Mouse (Mus musculus) CH12.LX (cell line): ENCODE data around the gene Casq2. TPM values are rescaled to one million over a fixed set of nuclear protein-coding genes. Genes with fewer than 3 reads are reported as not detected.

ENCODE experiments used
- DNase-seq: peaks from one replicate; pipeline ENCODE4 v3.0.0-alpha.2; 2013; ENCODE audit errors: extremely low read depth
- H3K27ac ChIP-seq: 2 replicates; pipeline ENCODE4 v1.5.1; 2012; ENCODE audit warnings: low read depth, mild to moderate bottlenecking, control low read depth, moderate library complexity; ENCODE audit not compliant: insufficient read depth
- H3K27me3 ChIP-seq: replicated peaks from 2 replicates; pipeline ENCODE3; 2012; ENCODE audit warnings: inconsistent platforms
- H3K36me3 ChIP-seq, 2 experiments: replicated peaks in 1 of 2; 2 replicates each; pipeline versions ENCODE3 to v1.6.1; 2012; ENCODE audit warnings: inconsistent platforms in 1 of 2, low read length in 1 of 2, mild to moderate bottlenecking in 1 of 2, mixed read lengths in 1 of 2, moderate library complexity in 1 of 2; ENCODE audit not compliant: control insufficient read depth in 1 of 2, insufficient read depth in 1 of 2
- H3K4me1 ChIP-seq, 2 experiments: 2 replicates each; pipeline ENCODE4 v1.6.1; 2012; ENCODE audit warnings: inconsistent platforms in 1 of 2, moderate library complexity in 1 of 2; ENCODE audit not compliant: insufficient read depth in 2 of 2, control insufficient read depth in 1 of 2
- H3K4me2 ChIP-seq: 2 replicates; pipeline ENCODE4 v1.6.1; 2012; ENCODE audit warnings: low read depth, mild to moderate bottlenecking, control low read depth; ENCODE audit not compliant: poor library complexity, insufficient read depth, severe bottlenecking
- H3K4me3 ChIP-seq, 3 experiments: fragments of 150-350 bp in 1 of 3; sonication (generic) in 1 of 3; replicated peaks in 1 of 3; 2 replicates each; pipeline versions ENCODE3 to v1.5.1; 2011 to 2012; ENCODE audit warnings: low read depth in 2 of 3, low read length in 2 of 3, mild to moderate bottlenecking in 2 of 3, moderate library complexity in 2 of 3, control low read depth in 1 of 3, improper control_type of control experiment in 1 of 3, inconsistent platforms in 1 of 3, mixed read lengths in 1 of 3; ENCODE audit not compliant: poor library complexity in 1 of 3
- H3K79me2 ChIP-seq: replicated peaks from 2 replicates; pipeline ENCODE4 v1.6.1; 2012; ENCODE audit warnings: mild to moderate bottlenecking, moderate library complexity; ENCODE audit not compliant: control insufficient read depth, poor library complexity, insufficient read depth, severe bottlenecking; ENCODE audit errors: extremely low read depth
- H3K9ac ChIP-seq: 2 replicates; pipeline ENCODE4 v1.6.1; 2012; ENCODE audit warnings: low read depth, mild to moderate bottlenecking, control low read depth, moderate library complexity; ENCODE audit not compliant: insufficient read depth
- H3K9me3 ChIP-seq: replicated peaks from 2 replicates; pipeline ENCODE3; 2012; ENCODE audit warnings: low read length, inconsistent platforms, mixed read lengths
- BHLHE40 ChIP-seq: IDR thresholded peaks from 2 replicates; pipeline ENCODE4 v1.6.1; 2011; ENCODE audit warnings: mild to moderate bottlenecking, low read depth, low read length, improper control_type of control experiment
- CHD2 ChIP-seq: IDR thresholded peaks from 2 replicates; pipeline ENCODE4 v1.6.1; 2011; ENCODE audit warnings: low read length, improper control_type of control experiment
- CTCF ChIP-seq, 2 experiments: IDR thresholded peaks in 1 of 2; conservative IDR thresholded peaks in 1 of 2; 2 replicates each; pipeline ENCODE4 v1.5.1; 2011 to 2012; ENCODE audit warnings: low read depth in 2 of 2, low read length in 2 of 2, improper control_type of control experiment in 1 of 2, inconsistent platforms in 1 of 2, mild to moderate bottlenecking in 1 of 2, moderate library complexity in 1 of 2
- ELF1 ChIP-seq: IDR thresholded peaks from 2 replicates; pipeline ENCODE4 v1.6.1; 2014; ENCODE audit warnings: low read depth, mild to moderate bottlenecking, inconsistent platforms, low read length, improper control_type of control experiment
- EP300 ChIP-seq: IDR thresholded peaks from 2 replicates; pipeline ENCODE4 v1.6.1; 2011; ENCODE audit warnings: low read length, improper control_type of control experiment
- ETS1 ChIP-seq: conservative IDR thresholded peaks from 2 replicates; pipeline ENCODE4 v1.6.1; 2012; ENCODE audit warnings: low read depth, mild to moderate bottlenecking, inconsistent platforms, low read length, improper control_type of control experiment, moderate library complexity
- GABPA ChIP-seq: IDR thresholded peaks from 2 replicates; pipeline ENCODE4 v1.6.1; 2012; ENCODE audit warnings: low read depth, low read length, improper control_type of control experiment, inconsistent platforms; ENCODE audit not compliant: insufficient replicate concordance
- IRF4 ChIP-seq: IDR thresholded peaks from 2 replicates; pipeline ENCODE4 v1.6.1; 2014; ENCODE audit warnings: low read depth, mild to moderate bottlenecking, inconsistent platforms, low read length, improper control_type of control experiment
- JUN ChIP-seq: IDR thresholded peaks from 2 replicates; pipeline ENCODE4 v1.6.1; 2011; ENCODE audit warnings: low read depth, mild to moderate bottlenecking, low read length, improper control_type of control experiment, moderate library complexity; ENCODE audit not compliant: insufficient read depth
- JUND ChIP-seq: conservative IDR thresholded peaks from 2 replicates; pipeline ENCODE4 v1.6.1; 2011; ENCODE audit warnings: low read depth, low read length, improper control_type of control experiment
- KAT2A ChIP-seq: IDR thresholded peaks from 2 replicates; pipeline ENCODE4 v1.6.1; 2012; ENCODE audit warnings: low read length, improper control_type of control experiment, inconsistent platforms; ENCODE audit not compliant: insufficient replicate concordance
- MAFK ChIP-seq: IDR thresholded peaks from 2 replicates; pipeline ENCODE4 v1.6.1; 2011; ENCODE audit warnings: low read length, improper control_type of control experiment; ENCODE audit not compliant: insufficient replicate concordance
- MAX ChIP-seq: IDR thresholded peaks from 2 replicates; pipeline ENCODE4 v1.6.1; 2011; ENCODE audit warnings: low read length, improper control_type of control experiment
- MEF2A ChIP-seq: IDR thresholded peaks from 2 replicates; pipeline ENCODE4 v1.6.1; 2014; ENCODE audit warnings: low read depth, mild to moderate bottlenecking, inconsistent platforms, low read length, improper control_type of control experiment, borderline replicate concordance
- MXI1 ChIP-seq: IDR thresholded peaks from 2 replicates; pipeline ENCODE4 v1.6.1; 2011; ENCODE audit warnings: mild to moderate bottlenecking, low read depth, low read length, improper control_type of control experiment
- MYC ChIP-seq: IDR thresholded peaks from 2 replicates; pipeline ENCODE4 v1.6.1; 2011; ENCODE audit warnings: low read depth, mild to moderate bottlenecking, improper control_type of control experiment, low read length
- NRF1 ChIP-seq: IDR thresholded peaks from 2 replicates; pipeline ENCODE4 v1.6.1; 2014; ENCODE audit warnings: low read depth, mild to moderate bottlenecking, inconsistent platforms, low read length, improper control_type of control experiment, moderate library complexity
- POLR2A ChIP-seq: IDR thresholded peaks from 2 replicates; pipeline ENCODE4 v1.6.1; 2011; ENCODE audit warnings: low read depth, mild to moderate bottlenecking, improper control_type of control experiment, low read length
- TBP ChIP-seq: conservative IDR thresholded peaks from 2 replicates; pipeline ENCODE4 v1.6.1; 2011; ENCODE audit warnings: low read depth, low read length, improper control_type of control experiment
- TCF12 ChIP-seq: IDR thresholded peaks from 2 replicates; pipeline ENCODE4 v1.6.1; 2014; ENCODE audit warnings: low read depth, mild to moderate bottlenecking, inconsistent platforms, low read length, improper control_type of control experiment
- USF1 ChIP-seq: IDR thresholded peaks from 2 replicates; pipeline ENCODE4 v1.6.1; 2014; ENCODE audit warnings: low read depth, mild to moderate bottlenecking, inconsistent platforms, low read length, improper control_type of control experiment
- ZKSCAN1 ChIP-seq: IDR thresholded peaks from 2 replicates; pipeline ENCODE4 v1.6.1; 2012; ENCODE audit warnings: low read depth, inconsistent platforms, low read length, improper control_type of control experiment, borderline replicate concordance
- dilution Hi-C: fragments of 300-500 bp; cut with MboI; formaldehyde crosslinking; loops from 2 replicates; pipeline ENCODE4 v1.14.3; 2020; ENCODE audit warnings: low sequenced_read_pairs; ENCODE audit not compliant: extremely low pct_unique_long_range_greater_than_20kb, extremely low pct_ligation_motif_present
- in situ Hi-C: fragments of 300-500 bp; cut with MboI; formaldehyde crosslinking; loops from 3 replicates; pipeline ENCODE4 v1.14.3; 2019; ENCODE audit warnings: low sequenced_read_pairs, low pct_ligation_motif_present, low pct_unique_long_range_greater_than_20kb, mixed read lengths
- polyA plus RNA-seq: library from polyadenylated mRNA; unstranded; fragments of >175 nt; gene quantifications from 2 replicates; pipeline ENCODE4 v1.2.1, GENCODE M21; 2012; ENCODE audit warnings: low read depth; ENCODE audit not compliant: insufficient read length
- total RNA-seq, 2 experiments: library from RNA; depleted of rRNA; stranded (reverse); fragments of 300-350 nt in 1 of 2; fragments of >200 nt in 1 of 2; gene quantifications; 2 replicates each; pipeline ENCODE4 v1.2.3; 2012 to 2014

Gene Casq2
- total and polyA plus RNA-seq, 3 experiments: not detected

GRCm38 (mm10) chr3:102176116-102176515, 89.9 kb downstream of the Casq2 start:
- Histone ChIP-seq H3K79me2 (no peaks in the 10 kb centered on the region), H3K27me3 (no peaks in the 10 kb centered on the region), H3K4me1 (no peaks in the 10 kb centered on the region), H3K4me2 (no peak overlapping the region), H3K36me3 (no peaks in the 10 kb centered on the region), H3K9ac (no peak overlapping the region), H3K9me3 (no peaks in the 10 kb centered on the region), H3K4me3 (no peak overlapping the region), H3K27ac (no peak overlapping the region)
- dilution Hi-C loops (no loop called here), in situ Hi-C loops (no loop called here)
- TF ChIP-seq CHD2 (no peak), GABPA (no peak), ELF1 (no peak), JUND (no peak), IRF4 (no peak)
- DNase-seq: no peak

- no peak overlapping the region for H3K4me2 ChIP-seq
- H3K9ac ChIP-seq: no peak overlapping the region
- no peaks in the 10 kb centered on the region for H3K9me3 ChIP-seq
- no peak for TF ChIP-seq CTCF (conservative IDR thresholded peaks at IDR 0.05 in 1 of 2, IDR thresholded peaks at IDR 0.05 in 1 of 2; ENCODE audit: low read depth in 2 of 2, low read length in 2 of 2)
- TF ChIP-seq TBP: no peak
- TF ChIP-seq BHLHE40: no peak
- TF ChIP-seq MEF2A: no peak
- no peak for TF ChIP-seq GABPA
- no peaks in the 10 kb centered on the region for H3K27me3 ChIP-seq
- dilution Hi-C loops (no loop called here), in situ Hi-C loops (no loop called here)
- H3K36me3 ChIP-seq: no peaks in the 10 kb centered on the region
- DNase-seq: no peak
- H3K4me3 ChIP-seq: no peak overlapping the region
- H3K27ac ChIP-seq: no peak overlapping the region
- no peaks in the 10 kb centered on the region for H3K79me2 ChIP-seq
- no peaks in the 10 kb centered on the region for H3K4me1 ChIP-seq
Measured at GRCm38 (mm10) chr3:102177837-102178615, 91.8 kb downstream of the Casq2 start.

GRCm38 (mm10) chr3:102179869-102180268, 93.7 kb downstream of the Casq2 start:
- H3K9ac ChIP-seq: no peak overlapping the region
- H3K4me1 ChIP-seq: no peaks in the 10 kb centered on the region
- no peaks in the 10 kb centered on the region for H3K9me3 ChIP-seq
- H3K4me2 ChIP-seq: no peak overlapping the region
- in situ Hi-C loops (no loop called here), dilution Hi-C loops (no loop called here)
- no peak overlapping the region for H3K4me3 ChIP-seq
- H3K27ac ChIP-seq: no peak overlapping the region
- TF ChIP-seq MAX (no peak), EP300 (no peak), MYC (no peak), ZKSCAN1 (no peak), JUN (no peak), MXI1 (no peak), NRF1 (no peak), JUND (no peak), CHD2 (no peak), MAFK (no peak), ETS1 (no peak), TCF12 (no peak), POLR2A (no peak), BHLHE40 (no peak), USF1 (no peak), KAT2A (no peak), TBP (no peak)
- DNase-seq: no peak
- no peaks in the 10 kb centered on the region for H3K27me3 ChIP-seq
- H3K36me3 ChIP-seq: no peaks in the 10 kb centered on the region
- H3K79me2 ChIP-seq: no peaks in the 10 kb centered on the region
